Mouse (Mus musculus) c-Kit-positive CD71-negative TER-119-negative erythroid progenitor cells, embryonic 14.5 days (primary cell): ENCODE measurements around the gene Gramd1a.

Experiments used
- DNase-seq: peaks from one replicate; pipeline ENCODE4 v3.0.0-alpha.2; 2013; ENCODE audit warnings: low read depth

Gramd1a gene

GRCm38 (mm10) chr7:31151301-31152241, 4.1 kb downstream of the Gramd1a start:
- no peak for DNase-seq

GRCm38 (mm10) chr7:31150566-31151300, 5.0 kb downstream of the Gramd1a start:
- DNase-seq, result no peak

- no peak for DNase-seq
Observed at GRCm38 (mm10) chr7:31149751-31150565, 5.7 kb downstream of the Gramd1a start.

- DNase-seq, result no peak
Observed at GRCm38 (mm10) chr7:31149271-31149670, 6.4 kb downstream of the Gramd1a start.

- DNase-seq, result no peak
Observed at GRCm38 (mm10) chr7:31148756-31149155, 6.9 kb downstream of the Gramd1a start.

- DNase-seq, result no peak
Observed at GRCm38 (mm10) chr7:31148086-31148485, 7.6 kb downstream of the Gramd1a start.

GRCm38 (mm10) chr7:31145596-31146160, 10.0 kb downstream of the Gramd1a start:
- no peak for DNase-seq

- DNase-seq, result no peak
Observed at GRCm38 (mm10) chr7:31144886-31145285, 10.8 kb downstream of the Gramd1a start.

GRCm38 (mm10) chr7:31140941-31141340, 14.8 kb downstream of the Gramd1a start:
- DNase-seq, result no peak

- no peak for DNase-seq
Observed at GRCm38 (mm10) chr7:31140302-31140701, 15.4 kb downstream of the Gramd1a start.

- no peak for DNase-seq
Observed at GRCm38 (mm10) chr7:31139765-31140164, 15.9 kb downstream of the Gramd1a start.

GRCm38 (mm10) chr7:31135717-31136116, 20.0 kb downstream of the Gramd1a start:
- no peak for DNase-seq

GRCm38 (mm10) chr7:31131866-31132265, 23.8 kb downstream of the Gramd1a start:
- DNase-seq, result no peak

- no peak for DNase-seq
Observed at GRCm38 (mm10) chr7:31130841-31131240, 24.9 kb downstream of the Gramd1a start.

GRCm38 (mm10) chr7:31130197-31130596, 25.5 kb downstream of the Gramd1a start:
- DNase-seq, result no peak

GRCm38 (mm10) chr7:31128157-31128705, 27.5 kb downstream of the Gramd1a start:
- no peak for DNase-seq

GRCm38 (mm10) chr7:31126851-31127724, 28.6 kb downstream of the Gramd1a start, which contains the start of gene Scn1b:
Gene Scn1b, minus strand, starts transcription at chr7:31127003.
- DNase-seq, result no peak

GRCm38 (mm10) chr7:31126211-31126751, 29.4 kb downstream of the Gramd1a start:
- no peak for DNase-seq

- no peak for DNase-seq
Observed at GRCm38 (mm10) chr7:31125116-31125515, 30.6 kb downstream of the Gramd1a start.

- DNase-seq, result no peak
Observed at GRCm38 (mm10) chr7:31124381-31124780, 31.3 kb downstream of the Gramd1a start.
